Comparison of ENCODE assay signal across 8 mouse cellular contexts in genomic region chr5:103927429-103928195, GRCm38 (mm10). TPM values are rescaled to one million over a fixed set of nuclear protein-coding genes. Genes with fewer than 3 reads are reported as not detected.
DNase-seq lines count a peak whose midpoint lies in the region; ATAC-seq lines count a peak whose summit lies in the region.

No protein-coding gene starts in this region.

- no peaks in the 10 kb centered on the region for H3K9me3 ChIP-seq in hindbrain, embryonic 16.5 days (ENCODE audit: control insufficient read depth, low read length)

- peak; percentile 66 for DNase-seq in WW6 (ENCODE audit: low read depth, low spot score)
- peak; percentile 89 to 92 for DNase-seq in cerebellum, postnatal 4 days (ENCODE audit: low spot score in 2 of 2)
- DNase-seq in gastrocnemius, adult 18-20 months (ENCODE audit: low spot score), result peak; percentile 96
- peak; percentile 84 for DNase-seq in left cerebral cortex, adult 11 months (ENCODE audit: low spot score)
- DNase-seq in lung, postnatal 4 days, result peak; percentile 85 to 91
- DNase-seq in right cerebral cortex, adult 18-20 months, result peak; percentile 84
- peak; percentile 81 for DNase-seq in urinary bladder, postnatal 10 days (ENCODE audit: low spot score)

- H3K9ac ChIP-seq in hindbrain, embryonic 16.5 days (ENCODE audit: low read depth, low read length), result peak overlapping the region; percentile 47

- peak overlapping the region; percentile 57 for H3K4me2 ChIP-seq in hindbrain, embryonic 16.5 days (ENCODE audit: low read length)

- 30% methylated on average over 27 of the region's 27 CpGs for WGBS in hindbrain, embryonic 16.5 days

- H3K27ac ChIP-seq in hindbrain, embryonic 16.5 days (ENCODE audit: low read depth, low read length), result 0 out of 2 replicates have a peak overlapping the region, but pooled peaks have one; percentile 17

- H3K36me3 ChIP-seq in hindbrain, embryonic 16.5 days (ENCODE audit: control insufficient read depth, insufficient read depth, low read length), result no peaks in the 10 kb centered on the region

- ATAC-seq in hindbrain, embryonic 16.5 days, result peak; percentile 67

- peaks cover 2% of the 10 kb centered on the region; the same call in 1 of the 2 replicates for H3K27me3 ChIP-seq in hindbrain, embryonic 16.5 days (replicated peaks; ENCODE audit: control insufficient read depth, insufficient read depth, low read length)

- H3K4me1 ChIP-seq in hindbrain, embryonic 16.5 days (ENCODE audit: control insufficient read depth, insufficient read depth, low read depth, low read length), result peaks cover 3% of the 10 kb centered on the region; the same call in 1 of the 2 replicates

- H3K4me3 ChIP-seq in hindbrain, embryonic 16.5 days (ENCODE audit: low read length), result no peak overlapping the region

RNA-seq across cellular contexts. Expression of gene Klhl8, which starts 16.6 kb away (rescaled TPM):
- total RNA-seq in gastrocnemius, adult 18-20 months (2021), result 10 to 100 TPM; 28.4 to 28.6 TPM
- polyA plus RNA-seq in hindbrain, embryonic 16.5 days (2015; fragmentation: Nextera tagmentation; extraction: Ambion mirVana), result 40.7 and 42.5 TPM in 2 replicates

RNA-seq across cellular contexts. Expression of gene Hsd17b13, which starts 49.6 kb away (rescaled TPM):
- under 1 TPM in 1 of 2 experiments, not detected in 1; 0.47 TPM for total RNA-seq in gastrocnemius, adult 18-20 months (2021)
- not detected in 2 replicates for polyA plus RNA-seq in hindbrain, embryonic 16.5 days (2015; fragmentation: Nextera tagmentation; extraction: Ambion mirVana)
